Mouse (Mus musculus): ENCODE measurements around the gene Col5a1. TPM values are rescaled to one million over a fixed set of nuclear protein-coding genes. Genes with fewer than 3 reads are reported as not detected.

Gene Col5a1
- total and polyA plus RNA-seq, 3 experiments: 31.1 to 75.5 TPM; not detected in 1

- H3K4me1 ChIP-seq (ENCODE audit: control insufficient read depth in 1 of 2, insufficient read depth in 2 of 2, low read length in 2 of 2): peaks cover 38 to 64% of the 10 kb centered on the region in 2 experiments
- peak overlapping the region; percentile 100 for H3K27ac ChIP-seq (ENCODE audit: control insufficient read depth, low read depth, low read length)
These were observed 180.9 kb downstream of the Col5a1 start for GRCm38 (mm10) chr2:28067175-28067574.

GRCm38 (mm10) chr2:28067821-28068536, 181.8 kb downstream of the Col5a1 start:
- peak overlapping the region; percentile 53 for H3K9ac ChIP-seq (ENCODE audit: control insufficient read depth, low read depth, low read length, poor library complexity, severe bottlenecking)
- peak; percentile 93 for DNase-seq (ENCODE audit: low read depth, low spot score)
- H3K4me1 ChIP-seq (ENCODE audit: control insufficient read depth in 1 of 2, insufficient read depth in 2 of 2, low read length in 2 of 2): peaks cover 38 to 59% of the 10 kb centered on the region in 2 experiments
- no peaks in the 10 kb centered on the region for H3K9me3 ChIP-seq (replicated peaks; ENCODE audit: insufficient read depth, low read length)
- no peak overlapping the region for H3K4me3 ChIP-seq (ENCODE audit: control insufficient read depth in 1 of 2, insufficient read depth in 1 of 2, low read depth in 2 of 2, low read length in 2 of 2)
- H3K27me3 ChIP-seq (ENCODE audit: control insufficient read depth in 1 of 2, insufficient read depth in 2 of 2, low read length in 2 of 2): no peaks in the 10 kb centered on the region
- peak overlapping the region; percentile 100 for H3K27ac ChIP-seq (ENCODE audit: control insufficient read depth, low read depth, low read length)
- H3K79me2 ChIP-seq (ENCODE audit: control insufficient read depth, insufficient read depth, low read length, poor library complexity): peaks cover 3% of the 10 kb centered on the region; the same call in 1 of the 2 replicates
- TF ChIP-seq CHD2 (IDR thresholded peaks at IDR 0.05; ENCODE audit: low read length): no peak
- TF ChIP-seq POLR2A (IDR thresholded peaks at IDR 0.05; ENCODE audit: control insufficient read depth in 1 of 2, insufficient read depth in 1 of 2, low read depth in 1 of 2, low read length in 2 of 2, poor library complexity in 1 of 2): peak in 1 of 2 experiments; percentile 63; a peak in 2 of 4 replicates
- peak; percentile 79; the same call in 1 of the 2 replicates for TF ChIP-seq CHD1 (IDR thresholded peaks at IDR 0.05; ENCODE audit: low read depth, low read length)
- TF ChIP-seq NELFE (IDR thresholded peaks at IDR 0.05; ENCODE audit: low read depth, low read length): peak; percentile 50
- no peak for TF ChIP-seq RAD21 (IDR thresholded peaks at IDR 0.05; ENCODE audit: low read depth, low read length)
- peak; percentile 35; the same call in 1 of the 2 replicates for TF ChIP-seq ZMIZ1 (IDR thresholded peaks at IDR 0.05; ENCODE audit: low read depth, low read length)
- 0 out of 2 replicates have a peak, but pooled peaks have one; percentile 32 for TF ChIP-seq NRF1 (IDR thresholded peaks at IDR 0.05; ENCODE audit: insufficient read depth, low read depth, low read length, poor library complexity, severe bottlenecking)
- 0 out of 2 replicates have a peak, but pooled peaks have one; percentile 48 for TF ChIP-seq MYC (IDR thresholded peaks at IDR 0.05; ENCODE audit: low read depth, low read length)
- 0 out of 2 replicates have a peak, but pooled peaks have one; percentile 46 for TF ChIP-seq POLR2AphosphoS2 (IDR thresholded peaks at IDR 0.05; ENCODE audit: low read length)
- TF ChIP-seq ZKSCAN1 (IDR thresholded peaks at IDR 0.05; ENCODE audit: low read depth, low read length): no peak
- TF ChIP-seq ELF1 (IDR thresholded peaks at IDR 0.05; ENCODE audit: low read depth, low read length): 0 out of 2 replicates have a peak, but pooled peaks have one; percentile 10
- 0 out of 2 replicates have a peak, but pooled peaks have one; percentile 27 for TF ChIP-seq ETS1 (IDR thresholded peaks at IDR 0.05; ENCODE audit: low read depth, low read length)
- TF ChIP-seq ZNF384 (IDR thresholded peaks at IDR 0.05; ENCODE audit: low read depth, low read length): no peak
- TF ChIP-seq TCF12 (IDR thresholded peaks at IDR 0.05; ENCODE audit: low read depth, low read length): peak; percentile 24; the same call in 1 of the 2 replicates
- TF ChIP-seq MAFK (IDR thresholded peaks at IDR 0.05; ENCODE audit: borderline replicate concordance, low read depth, low read length): no peak
- TF ChIP-seq TBP (IDR thresholded peaks at IDR 0.05; ENCODE audit: low read depth, low read length): peak; percentile 66
- no peak for TF ChIP-seq MYB (IDR thresholded peaks at IDR 0.05; ENCODE audit: low read depth, low read length)
- peaks cover 0 to 54% of the 10 kb centered on the region in 2 experiments; a peak in 2 of 4 replicates for H3K36me3 ChIP-seq (ENCODE audit: control insufficient read depth in 1 of 2, insufficient read depth in 2 of 2, low read length in 2 of 2)

More at GRCm38 (mm10) chr2:28067175-28067574, 180.9 kb downstream of the Col5a1 start:
- DNase-seq (ENCODE audit: low read depth, low spot score): no peak
- TF ChIP-seq MAX (IDR thresholded peaks at IDR 0.05; ENCODE audit: low read length) (no peak), USF2 (IDR thresholded peaks at IDR 0.05; ENCODE audit: borderline replicate concordance in 1 of 2, insufficient read depth in 1 of 2, low read depth in 1 of 2, low read length in 2 of 2) (no peak), CHD2 (IDR thresholded peaks at IDR 0.05; ENCODE audit: low read length) (no peak), GABPA (IDR thresholded peaks at IDR 0.05; ENCODE audit: low read depth, low read length) (no peak), MYB (IDR thresholded peaks at IDR 0.05; ENCODE audit: low read depth, low read length) (no peak), E2F4 (IDR thresholded peaks at IDR 0.05; ENCODE audit: borderline replicate concordance, low read depth, low read length) (no peak), MAFK (IDR thresholded peaks at IDR 0.05; ENCODE audit: borderline replicate concordance, low read depth, low read length) (no peak), BHLHE40 (IDR thresholded peaks at IDR 0.05; ENCODE audit: borderline replicate concordance, low read depth, low read length) (no peak)
- peaks cover 3% of the 10 kb centered on the region; the same call in 1 of the 2 replicates for H3K79me2 ChIP-seq (ENCODE audit: control insufficient read depth, insufficient read depth, low read length, poor library complexity)
- H3K27me3 ChIP-seq (ENCODE audit: control insufficient read depth in 1 of 2, insufficient read depth in 2 of 2, low read length in 2 of 2): no peaks in the 10 kb centered on the region
- peak overlapping the region; percentile 82; the same call in 1 of the 2 replicates for H3K9ac ChIP-seq (ENCODE audit: control insufficient read depth, low read depth, low read length, poor library complexity, severe bottlenecking)
- no peaks in the 10 kb centered on the region for H3K9me3 ChIP-seq (replicated peaks; ENCODE audit: insufficient read depth, low read length)
- H3K4me3 ChIP-seq (ENCODE audit: control insufficient read depth in 1 of 2, insufficient read depth in 1 of 2, low read depth in 2 of 2, low read length in 2 of 2): no peak overlapping the region
- H3K36me3 ChIP-seq (ENCODE audit: control insufficient read depth in 1 of 2, insufficient read depth in 2 of 2, low read length in 2 of 2): peaks cover 0 to 59% of the 10 kb centered on the region in 2 experiments; a peak in 2 of 4 replicates
